Mouse (Mus musculus) urinary bladder, postnatal 36 days (tissue): ENCODE measurements around the gene Parp12.

Experiments
- DNase-seq, 2 experiments: peaks; one replicate each; pipeline ENCODE4 v3.0.0; 2022; ENCODE audit warnings: low spot score in 2 of 2, mixed read lengths in 1 of 2

Gene Parp12

GRCm38 (mm10) chr6:39117584-39118455 lies at the start of gene Parp12:
Parp12 (minus strand) TSS chr6:39118349.
- peak; percentile 73 to 84 for DNase-seq

- DNase-seq, result no peak
Observed at GRCm38 (mm10) chr6:39164891-39165290, 46.7 kb upstream of the Parp12 start.

DNA sequence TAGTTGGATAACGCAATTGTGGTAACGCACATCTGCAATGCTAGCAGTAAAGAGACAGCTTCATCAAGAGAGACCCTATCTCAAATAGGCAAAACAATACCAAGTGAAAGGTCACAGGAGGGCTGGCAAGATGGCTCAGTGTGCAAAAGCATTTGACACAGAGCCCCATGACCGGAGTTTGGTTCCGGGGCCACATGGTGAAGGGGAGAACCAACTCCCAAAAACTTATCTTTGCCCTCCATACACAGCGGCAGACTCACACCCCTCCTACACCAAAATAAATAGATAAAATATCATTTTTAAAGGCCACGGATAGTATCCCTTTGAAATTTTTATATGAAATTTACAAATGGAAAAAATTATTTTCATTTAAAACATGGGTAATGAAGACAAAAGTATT lies 43.8 kb upstream of the Parp12 start:
- no peak for DNase-seq

GRCm38 (mm10) chr6:39146041-39146440 lies 27.9 kb upstream of the Parp12 start:
- DNase-seq, result no peak

GRCm38 (mm10) chr6:39132556-39132955 lies 14.4 kb upstream of the Parp12 start:
- DNase-seq, result no peak

GRCm38 (mm10) chr6:39131480-39131879 lies 13.3 kb upstream of the Parp12 start:
- DNase-seq, result no peak

- no peak for DNase-seq
Observed at GRCm38 (mm10) chr6:39124719-39125118, 6.6 kb upstream of the Parp12 start.

- DNase-seq, result no peak
Observed at GRCm38 (mm10) chr6:39120685-39121084, 2.5 kb upstream of the Parp12 start.

- no peak for DNase-seq
Observed at GRCm38 (mm10) chr6:39118456-39118881, 320 bp upstream of the Parp12 start.

DNA sequence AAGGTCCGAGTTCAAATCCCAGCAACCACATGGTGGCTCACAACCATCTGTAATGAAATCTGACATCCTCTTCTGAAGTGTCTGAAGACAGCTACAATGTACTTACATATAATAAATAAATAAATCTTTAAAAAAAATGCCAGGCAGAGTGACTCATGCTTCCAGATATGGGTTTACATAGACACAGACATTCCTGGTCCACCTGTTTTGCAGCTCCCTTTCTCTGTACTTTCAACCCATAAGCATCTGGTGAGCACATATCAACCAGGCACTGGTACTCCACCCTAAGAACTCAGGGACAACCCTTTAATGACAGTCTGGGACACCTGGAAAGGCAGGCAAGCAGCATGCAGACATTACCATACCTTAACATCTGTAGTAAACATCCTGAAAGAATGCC lies 2.7 kb downstream of the Parp12 start:
- no peak for DNase-seq

DNA sequence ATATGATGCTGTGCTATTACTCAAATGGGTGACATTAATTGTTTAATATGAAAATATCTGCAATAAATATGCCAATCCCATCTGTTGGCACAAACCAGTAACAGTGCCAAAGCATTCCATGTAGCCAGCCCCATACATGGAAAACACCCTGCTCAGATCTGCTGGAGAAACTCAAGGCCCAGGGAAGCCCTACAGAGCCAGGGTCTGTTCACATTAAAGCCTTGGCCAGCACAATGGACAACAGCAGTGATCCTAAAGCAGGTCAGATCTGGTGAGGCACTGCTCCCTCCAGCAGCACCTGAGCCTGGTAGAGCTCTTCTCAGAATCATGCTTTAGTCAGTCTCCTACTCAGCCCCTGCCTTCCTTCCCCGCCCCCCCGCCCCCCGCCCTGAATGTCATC lies 5.0 kb downstream of the Parp12 start:
- DNase-seq, result no peak

DNA sequence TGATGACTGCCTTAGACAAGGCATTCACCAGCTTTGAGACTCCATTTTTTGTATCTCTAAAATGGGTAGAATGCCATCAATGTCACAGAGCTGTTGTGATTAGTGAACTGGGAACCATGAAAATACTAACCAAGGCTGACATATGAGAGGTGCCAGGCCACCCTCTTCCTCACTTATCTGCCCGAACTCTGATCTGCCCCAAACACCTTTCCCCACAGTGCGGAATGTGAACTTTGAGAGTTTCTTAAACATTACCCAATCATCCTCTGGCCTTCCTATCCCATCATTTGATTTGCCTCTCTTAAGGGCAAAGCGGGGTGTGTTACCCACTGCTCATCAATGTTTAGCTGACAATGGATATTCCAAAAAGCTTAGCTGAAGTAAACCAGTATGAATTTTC lies 5.4 kb downstream of the Parp12 start:
- no peak for DNase-seq

GRCm38 (mm10) chr6:39106812-39107211 lies 11.3 kb downstream of the Parp12 start:
- no peak for DNase-seq

DNA sequence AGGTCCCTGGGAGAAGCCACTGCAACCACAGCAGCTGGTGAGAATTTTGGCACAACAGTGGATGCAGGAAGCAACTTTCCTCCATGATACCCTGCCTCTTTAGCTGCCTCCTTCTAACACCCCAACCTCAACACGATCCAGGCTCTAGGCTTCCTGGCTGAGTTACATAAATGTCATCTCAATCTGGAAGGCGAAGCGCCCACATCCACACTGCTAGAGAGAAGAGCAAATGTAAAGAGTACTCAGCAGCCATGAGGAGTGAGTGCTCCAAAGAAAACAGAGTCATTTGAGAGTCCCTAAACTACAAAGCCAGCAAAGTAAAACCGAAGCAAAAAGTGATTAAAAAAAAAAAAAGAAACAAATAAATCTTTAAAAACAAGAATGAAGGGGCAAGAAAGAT lies 13.5 kb downstream of the Parp12 start:
- DNase-seq, result no peak

DNA sequence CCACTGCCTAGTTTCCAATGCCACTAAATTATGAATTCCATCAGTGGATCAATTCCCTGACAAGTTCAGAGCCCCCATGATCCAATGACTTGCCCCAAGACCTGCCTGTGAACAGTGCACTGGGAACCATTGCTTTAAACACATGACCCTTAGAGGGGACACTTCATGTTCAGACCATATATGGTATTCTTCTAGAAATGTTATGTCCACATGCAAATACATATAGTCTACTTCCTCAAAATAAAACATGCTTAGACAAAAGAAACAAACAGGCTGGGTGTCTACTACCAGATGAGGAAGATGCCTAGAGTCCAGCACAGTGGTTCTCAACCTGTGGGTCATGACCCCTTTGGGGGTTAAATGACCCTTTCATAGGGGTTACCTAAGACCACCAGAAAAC lies 41.7 kb downstream of the Parp12 start:
- DNase-seq, result no peak

- DNase-seq, result no peak
Observed at GRCm38 (mm10) chr6:39074186-39074585, 44.0 kb downstream of the Parp12 start.

DNA sequence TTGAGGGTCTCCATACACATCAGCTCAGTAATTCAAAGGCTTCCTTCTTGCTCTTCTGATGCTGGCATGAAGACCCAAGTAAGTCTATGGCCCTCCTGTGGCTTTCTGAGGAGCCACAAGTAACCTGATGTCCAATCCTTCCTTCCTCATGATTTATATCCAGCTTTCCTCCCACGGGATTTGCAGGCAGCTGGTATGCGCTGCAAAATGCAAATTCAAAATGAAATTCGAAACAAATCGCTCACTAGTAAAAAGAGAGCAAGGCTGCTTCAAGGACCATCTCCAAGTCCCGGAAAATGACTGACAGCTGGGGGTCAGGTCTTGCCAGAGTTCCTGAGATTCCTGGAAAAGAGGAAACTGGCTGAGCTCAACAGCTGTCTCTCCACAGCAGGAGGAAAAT lies 45.5 kb downstream of the Parp12 start:
- DNase-seq, result no peak

- peak; percentile 70 to 78 for DNase-seq
Observed at GRCm38 (mm10) chr6:39066935-39067578, 51.1 kb downstream of the Parp12 start.

DNA sequence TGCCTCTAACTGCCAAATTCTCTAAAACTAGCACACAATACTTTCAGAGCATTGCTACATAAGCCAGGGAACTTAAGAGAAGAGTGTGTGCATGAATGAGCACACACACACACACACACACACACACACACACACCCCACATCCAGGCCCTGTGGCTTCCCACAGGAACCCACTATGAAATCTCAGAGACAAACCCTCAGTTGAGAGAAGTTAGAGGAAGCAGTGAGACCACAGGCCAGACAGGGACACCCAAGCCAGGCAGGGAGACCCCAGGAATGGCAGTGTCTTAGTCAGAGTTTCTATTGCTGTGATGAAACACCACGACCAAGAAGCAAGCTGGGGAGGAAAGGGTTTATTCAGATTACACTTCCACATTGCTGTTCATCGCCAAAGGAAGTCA lies 54.6 kb downstream of the Parp12 start:
- DNase-seq, result no peak

GRCm38 (mm10) chr6:39061180-39061579 lies 57.0 kb downstream of the Parp12 start:
- DNase-seq, result no peak

DNA sequence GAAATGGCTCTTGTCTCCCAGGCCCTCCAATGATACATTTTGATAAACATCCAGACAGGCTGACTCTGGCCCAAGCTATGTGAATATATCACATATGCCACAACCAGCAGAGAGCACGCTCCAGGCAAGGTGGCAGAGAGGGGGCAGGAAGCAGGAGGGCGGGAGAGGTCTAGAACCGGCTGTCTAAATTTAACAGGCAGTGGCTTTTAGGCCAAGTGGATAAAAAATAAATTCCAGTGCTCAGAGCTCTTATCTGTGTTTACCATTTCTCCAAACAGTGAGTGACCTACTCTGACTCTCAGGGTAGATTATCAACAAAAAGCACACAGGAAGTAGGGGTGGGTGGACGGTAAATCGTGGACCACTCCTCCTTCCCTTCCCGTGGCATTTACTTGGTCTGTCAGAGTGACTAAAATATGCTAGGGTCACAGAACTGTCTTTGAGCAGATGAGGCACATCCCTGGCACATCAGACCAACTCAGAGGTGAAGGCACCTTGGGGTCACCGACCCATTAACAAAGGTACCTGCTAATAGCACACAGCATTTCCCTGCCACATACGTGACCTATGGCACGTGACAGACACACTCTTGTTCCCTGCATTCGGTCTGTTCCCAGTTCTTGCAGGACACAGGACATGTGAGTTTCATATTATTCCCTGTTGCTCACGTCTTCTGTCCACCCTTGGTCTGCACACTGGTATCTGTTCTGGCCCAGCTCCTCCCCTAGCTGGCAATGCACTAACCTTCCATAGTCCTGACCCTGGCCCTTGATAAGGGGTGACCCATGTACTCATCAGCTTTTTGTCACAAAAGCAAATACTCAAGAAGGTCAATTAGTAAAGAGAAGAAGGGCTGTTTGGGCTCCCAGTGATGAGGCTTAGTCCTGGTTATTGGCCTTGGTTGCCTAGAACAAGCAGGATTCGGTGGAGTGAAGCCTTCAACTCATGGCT lies 58.3 kb downstream of the Parp12 start:
- peak in 1 of 2 experiments; percentile 9 for DNase-seq

DNA sequence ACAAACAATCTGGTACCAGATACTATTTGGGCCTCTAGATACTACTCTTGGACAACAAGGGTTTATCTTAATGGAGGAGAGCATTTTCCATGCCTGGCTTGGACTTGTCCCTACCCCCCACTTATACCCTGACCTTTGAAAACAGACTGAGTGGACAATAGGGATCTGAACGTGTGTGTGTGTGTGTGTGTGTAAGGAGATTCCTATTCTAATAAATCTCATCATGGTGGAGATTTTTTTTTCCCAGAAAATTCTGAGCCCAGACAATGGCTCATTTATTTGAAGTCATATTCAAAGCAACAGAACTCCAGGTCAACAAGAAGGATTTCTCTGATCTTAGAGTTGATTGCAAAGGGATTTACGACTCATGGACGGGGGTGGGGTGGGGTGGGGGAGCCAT lies 59.2 kb downstream of the Parp12 start:
- DNase-seq, result no peak
